Mouse (Mus musculus) kidney, adult 2 months (tissue): Measurements from ENCODE around the gene Pogz.

ENCODE experiments used
- CTCF ChIP-seq: fragments of 200-500 bp; conservative IDR thresholded peaks from 2 replicates; pipeline ENCODE4 v1.5.1; 2011; ENCODE audit warnings: low read depth, mild to moderate bottlenecking, control low read depth, low read length, moderate library complexity, mixed read lengths; ENCODE audit not compliant: insufficient read depth, insufficient read length
- POLR2A ChIP-seq: fragments of 200-500 bp; IDR thresholded peaks from one replicate; pipeline ENCODE4 v1.6.1; 2011; ENCODE audit warnings: low read depth, low read length, control low read depth

- TF ChIP-seq CTCF = no peak
- TF ChIP-seq POLR2A = no peak
These were observed 41.3 kb downstream of the Pogz start for GRCm38 (mm10) chr3:94878618-94879017.
